Mouse (Mus musculus): Measurements from ENCODE around the gene Sf3b1.

GRCm38 (mm10) chr1:55039944-55040343 is 12.7 kb upstream of the Sf3b1 start:
- TF ChIP-seq CTCF (IDR thresholded peaks at IDR 0.05; ENCODE audit: low read depth, low read length): no peak
- no peak for TF ChIP-seq POLR2AphosphoS5 (IDR thresholded peaks at IDR 0.05; ENCODE audit: insufficient replicate concordance, low read depth, low read length)
- TF ChIP-seq GATA1 (IDR thresholded peaks at IDR 0.05; ENCODE audit: borderline replicate concordance, low read length): no peak

Data from G1E (cell line).